Mouse (Mus musculus) layer of hippocampus, postnatal 10 days (tissue): ENCODE data around the gene Cep89. TPM values are rescaled to one million over a fixed set of nuclear protein-coding genes. Genes with fewer than 3 reads are reported as not detected.

Experiments
- DNase-seq, 2 experiments: peaks; one replicate each; pipeline ENCODE4 v3.0.0; 2021; ENCODE audit warnings: low spot score in 2 of 2
- total RNA-seq, 2 experiments: library from RNA; stranded (reverse); gene quantifications; 2 replicates each; pipeline ENCODE4 v1.2.3; 2021

Cep89 gene
- total RNA-seq, 2 experiments from 2014 or later = 24.5 to 25.7 TPM

DNA sequence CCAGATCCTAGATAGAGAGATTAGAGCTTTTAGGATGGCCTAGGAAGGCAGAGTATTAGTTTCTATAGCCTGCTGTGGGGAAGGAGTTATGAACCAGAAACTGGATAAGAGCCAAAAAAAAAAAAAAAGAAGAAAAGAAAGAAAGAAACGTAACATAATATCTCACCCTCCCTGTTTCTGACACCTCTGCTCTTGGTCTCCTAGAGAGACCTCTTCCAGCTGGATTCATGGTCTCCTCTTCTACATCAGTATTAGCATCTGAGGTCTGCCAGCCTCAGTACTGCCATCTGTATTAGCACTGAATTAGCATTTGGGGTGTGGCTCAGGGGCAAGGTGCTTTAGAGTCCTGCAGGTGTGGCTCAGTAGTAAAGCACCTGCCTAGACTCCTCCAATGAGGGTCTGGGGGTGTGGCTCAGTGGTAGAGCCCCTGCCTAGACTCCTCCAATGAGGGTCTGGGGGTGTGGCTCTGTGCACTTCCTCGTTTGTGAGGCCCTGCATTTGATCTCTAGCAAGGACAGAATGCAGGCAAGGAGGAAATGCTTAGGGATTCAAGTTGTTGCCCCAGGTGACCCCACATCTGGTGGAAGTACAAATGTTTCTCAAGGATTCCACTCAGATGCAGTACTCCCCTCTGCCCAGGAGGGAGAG lies 14.0 kb upstream of the Cep89 start:
- DNase-seq = no peak

DNA sequence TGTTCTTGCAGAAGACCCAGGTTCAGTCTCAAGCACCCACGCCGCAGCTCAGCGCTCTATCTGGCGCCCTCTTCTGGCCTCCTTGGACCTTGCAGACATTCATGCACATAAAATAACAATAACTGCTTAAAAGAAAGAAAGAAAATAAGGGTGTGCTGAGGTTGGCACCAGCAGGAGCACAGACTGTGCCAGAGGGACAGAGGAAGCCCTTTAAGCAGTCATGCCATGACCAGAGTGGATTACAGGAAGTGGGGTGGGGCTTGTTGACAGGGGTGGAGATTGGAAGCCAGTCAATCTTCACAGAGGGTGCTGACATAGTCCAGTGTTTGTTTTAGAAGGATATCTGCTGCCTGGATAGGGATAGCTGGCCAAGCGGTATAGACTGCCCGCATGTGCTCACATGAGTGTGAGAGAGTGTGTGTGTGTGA lies 10.3 kb upstream of the Cep89 start:
- DNase-seq = no peak

DNA sequence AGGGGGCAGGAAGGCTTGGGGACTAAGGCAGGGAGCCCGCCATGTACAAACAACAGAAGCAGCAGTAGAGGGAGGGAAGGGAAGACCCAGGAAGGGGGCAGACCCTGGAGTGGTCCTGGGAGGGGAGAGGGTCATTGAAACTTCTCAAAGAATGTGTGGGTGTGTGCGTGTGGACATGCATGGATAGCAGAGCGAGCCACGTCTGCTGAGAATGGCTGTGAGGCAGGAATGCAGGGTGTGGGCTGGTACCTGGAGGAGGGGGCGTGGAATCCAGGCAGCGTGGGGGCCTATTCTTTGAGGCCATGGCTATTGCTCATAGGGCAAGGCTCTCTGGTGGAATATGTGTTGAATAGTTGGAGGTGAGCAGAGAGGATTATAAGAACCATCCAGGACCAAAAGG lies 8.1 kb upstream of the Cep89 start:
- DNase-seq = no peak

DNA sequence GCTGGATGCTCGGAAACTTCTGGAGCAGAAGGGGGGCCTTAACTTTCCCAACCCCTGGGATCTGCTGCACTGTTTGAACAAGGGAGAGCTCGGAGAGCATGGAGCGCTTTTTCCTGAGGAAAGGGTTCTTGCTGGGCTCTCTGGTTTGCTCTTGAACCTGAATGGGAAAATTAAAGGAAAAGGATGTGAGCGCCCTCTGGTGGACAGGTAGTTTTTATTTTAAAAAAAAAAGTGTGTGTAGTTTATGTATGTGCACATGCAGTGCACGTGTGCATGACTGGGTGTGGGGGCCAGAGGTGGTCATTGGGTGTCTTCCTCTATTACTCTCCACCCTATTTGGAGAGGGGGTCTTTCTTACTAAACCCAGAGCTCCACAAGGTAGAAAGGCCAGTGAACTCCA lies 3.9 kb upstream of the Cep89 start:
- DNase-seq = peak in 1 of 2 experiments; percentile 39

DNA sequence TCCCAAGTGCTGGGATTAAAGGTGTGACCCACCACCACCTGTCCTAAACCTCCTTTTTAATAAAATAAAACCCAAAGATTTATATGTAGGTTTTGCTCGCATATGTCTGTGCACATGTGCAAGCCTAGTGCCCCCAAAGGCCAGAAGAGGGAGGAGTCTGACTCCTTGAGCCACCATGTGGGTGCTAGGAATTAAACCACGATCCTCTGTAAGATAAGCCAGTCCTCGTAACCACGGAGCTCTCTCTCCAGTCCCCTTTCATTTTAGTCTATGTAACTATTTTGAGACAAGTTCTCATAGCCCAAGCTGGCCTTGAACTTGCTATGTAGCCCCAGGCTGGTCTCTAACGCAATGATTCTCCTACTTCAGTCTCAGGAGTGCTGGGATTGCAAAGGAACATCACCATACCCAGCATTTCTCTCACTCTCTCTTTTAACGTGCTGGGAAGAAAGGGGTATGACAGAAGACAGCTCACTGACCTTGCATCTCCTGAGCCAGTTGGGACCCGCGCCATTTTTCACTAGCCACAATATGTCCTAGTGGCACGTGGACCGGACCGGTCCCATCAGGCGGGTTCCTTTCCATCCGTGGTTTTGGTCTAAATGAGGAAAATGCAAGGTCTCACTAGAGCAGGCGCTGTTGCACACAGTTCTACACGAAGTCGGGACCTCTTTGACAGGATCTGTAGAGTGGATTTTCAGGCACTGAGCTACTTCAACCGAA lies 940 bp upstream of the Cep89 start:
- DNase-seq = peak in 1 of 2 experiments; percentile 31

DNA sequence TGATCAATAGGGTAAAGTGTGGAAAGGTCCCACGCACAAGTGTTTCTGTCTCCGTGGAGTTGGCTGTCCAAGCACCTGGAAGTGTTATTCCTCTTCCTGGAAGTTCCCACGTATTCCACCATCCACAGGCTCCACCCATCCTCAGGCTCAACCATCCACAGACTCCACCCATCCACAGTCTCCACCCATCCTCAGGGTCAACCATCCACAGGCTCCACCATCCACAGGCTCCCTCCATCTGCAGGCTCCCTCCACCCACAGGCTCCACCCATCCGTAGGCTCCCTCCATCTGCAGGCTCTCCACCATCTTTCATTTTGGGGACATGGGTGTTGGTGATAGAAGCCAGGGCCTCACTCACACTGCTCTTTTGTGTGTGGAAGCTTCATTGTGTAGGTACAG lies 4.3 kb downstream of the Cep89 start:
- no peak for DNase-seq

DNA sequence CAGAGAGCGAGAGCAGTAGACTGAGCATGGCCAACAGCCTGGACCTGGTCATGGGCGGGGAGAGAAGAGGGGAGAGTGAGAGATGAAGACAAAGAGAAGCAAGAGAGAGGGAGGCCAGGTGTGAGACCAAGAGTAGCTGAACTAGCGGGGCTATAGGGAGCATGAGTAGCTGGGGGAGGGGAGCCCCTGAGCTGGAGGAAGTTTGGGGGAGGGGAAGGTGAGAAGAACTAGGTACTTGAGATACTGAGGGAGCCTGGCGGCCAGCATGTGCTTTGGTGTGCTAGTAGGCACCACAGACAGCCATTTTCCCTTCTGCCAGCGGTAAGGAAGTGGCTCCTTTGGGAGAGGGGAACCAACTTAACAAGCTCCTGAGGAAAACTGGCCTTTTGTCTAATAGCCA lies 18.4 kb downstream of the Cep89 start:
- no peak for DNase-seq

DNA sequence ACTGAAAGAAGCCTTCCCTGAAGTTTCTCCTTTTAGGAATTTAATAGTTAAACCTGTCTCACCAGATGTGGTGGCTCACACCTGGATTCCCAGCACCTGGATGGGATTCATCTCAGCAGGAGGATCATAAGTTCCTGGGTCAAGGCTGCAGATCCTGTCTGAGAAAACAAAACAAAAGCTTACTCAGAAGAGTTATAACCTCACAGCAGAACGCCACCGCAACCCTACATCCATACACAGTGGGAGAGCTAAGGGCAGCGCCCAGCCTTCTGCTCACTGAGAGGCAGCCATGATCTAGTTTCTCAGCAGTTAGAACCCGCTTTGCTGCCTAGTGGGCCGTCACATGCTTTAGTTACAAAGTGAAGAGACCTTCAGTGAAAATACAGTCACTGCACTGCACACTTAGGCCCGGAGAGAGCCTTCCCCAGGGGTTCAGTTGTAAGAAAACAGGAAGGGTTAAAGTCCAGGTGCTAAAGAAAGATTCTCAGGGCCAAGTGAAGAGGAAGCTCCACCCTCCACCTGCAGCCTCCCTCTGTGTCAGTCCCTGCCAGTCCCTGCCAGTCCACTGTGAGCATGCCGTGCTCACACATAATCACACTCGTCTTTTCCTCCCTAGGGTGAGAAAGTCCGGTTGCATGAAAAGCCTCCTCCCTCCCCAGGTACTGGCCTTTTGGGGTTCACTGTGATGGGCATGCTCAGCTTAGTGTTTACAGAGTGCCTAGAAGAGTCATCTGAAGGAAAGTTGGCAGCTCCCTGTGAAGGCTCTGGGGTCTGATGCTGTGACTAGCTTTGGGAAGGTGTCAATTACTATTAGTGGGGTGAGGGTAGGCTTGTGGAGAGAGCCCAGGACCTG lies 19.2 kb downstream of the Cep89 start:
- no peak for DNase-seq

DNA sequence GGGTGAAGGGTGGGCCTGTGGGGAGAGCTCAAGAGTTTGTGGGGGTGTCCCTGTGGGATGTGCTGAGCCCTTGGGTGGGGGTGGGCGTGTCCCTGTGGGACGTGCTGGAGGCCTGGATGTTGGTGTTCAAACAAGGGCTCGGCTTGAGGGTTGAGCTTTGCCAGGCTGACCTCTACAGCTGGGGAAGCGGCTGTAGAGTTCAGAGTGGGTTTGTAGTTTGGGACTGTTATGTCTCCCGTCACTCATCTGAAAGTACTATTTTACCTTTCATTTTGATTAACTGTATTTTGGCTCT lies 19.8 kb downstream of the Cep89 start:
- DNase-seq = no peak

DNA sequence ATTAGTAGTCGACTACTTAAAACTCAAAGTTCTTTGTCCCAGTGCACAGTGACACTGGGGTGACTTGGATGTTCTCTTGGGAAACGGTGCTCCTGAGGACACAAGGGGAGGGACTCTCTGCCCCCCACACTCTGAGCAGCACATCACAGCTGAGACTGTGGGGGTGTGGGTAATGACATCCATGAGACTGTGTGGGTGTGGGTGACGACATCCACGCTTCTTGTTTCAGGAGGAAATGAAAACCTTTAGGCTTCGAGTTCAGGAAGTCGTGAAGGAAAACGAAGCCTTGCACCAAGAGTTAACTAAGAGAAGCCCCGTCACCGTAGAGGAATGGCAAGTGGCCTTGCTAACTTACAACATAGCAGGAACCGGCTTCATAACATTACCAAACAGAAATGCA lies 26.2 kb downstream of the Cep89 start:
- no peak for DNase-seq

DNA sequence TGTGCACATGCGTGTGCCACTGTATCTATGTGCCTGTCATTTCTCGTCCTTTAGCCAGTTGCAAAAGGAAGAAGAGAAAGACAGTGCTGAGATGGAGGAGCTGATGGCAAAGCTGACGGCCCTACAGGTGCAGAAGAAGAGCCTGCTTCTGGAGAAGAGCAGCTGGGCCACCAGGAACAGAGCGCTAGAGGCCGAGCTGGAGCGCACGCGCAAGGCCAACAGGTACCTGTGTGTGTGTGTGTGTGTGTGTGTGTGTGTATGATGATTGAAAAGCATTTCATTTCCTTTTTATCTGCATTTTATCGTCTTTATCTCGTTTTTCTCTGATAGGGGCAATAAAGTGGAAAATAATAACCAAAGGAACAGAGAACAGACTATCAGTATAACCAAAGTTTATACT lies 31.3 kb downstream of the Cep89 start:
- no peak for DNase-seq

DNA sequence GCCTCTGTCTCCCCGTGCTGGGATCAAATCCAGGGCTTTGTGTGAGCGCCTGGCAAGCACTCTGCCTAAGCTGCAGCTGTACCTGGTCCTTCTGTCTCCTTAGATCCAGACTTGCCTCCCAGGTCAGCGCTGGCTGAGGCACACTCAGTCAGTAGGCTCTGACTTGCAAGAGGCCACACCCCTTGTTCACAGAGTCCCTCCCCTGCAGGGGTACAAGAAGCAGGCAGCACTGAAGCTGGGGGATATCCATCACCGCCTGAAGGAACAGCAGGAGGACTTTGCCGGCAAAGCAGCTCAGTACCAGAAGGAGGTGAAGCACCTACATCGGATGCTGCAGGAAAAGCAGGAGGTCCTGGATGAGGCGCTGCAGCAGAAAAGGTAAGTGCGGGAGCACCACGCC lies 38.4 kb downstream of the Cep89 start:
- DNase-seq = no peak

DNA sequence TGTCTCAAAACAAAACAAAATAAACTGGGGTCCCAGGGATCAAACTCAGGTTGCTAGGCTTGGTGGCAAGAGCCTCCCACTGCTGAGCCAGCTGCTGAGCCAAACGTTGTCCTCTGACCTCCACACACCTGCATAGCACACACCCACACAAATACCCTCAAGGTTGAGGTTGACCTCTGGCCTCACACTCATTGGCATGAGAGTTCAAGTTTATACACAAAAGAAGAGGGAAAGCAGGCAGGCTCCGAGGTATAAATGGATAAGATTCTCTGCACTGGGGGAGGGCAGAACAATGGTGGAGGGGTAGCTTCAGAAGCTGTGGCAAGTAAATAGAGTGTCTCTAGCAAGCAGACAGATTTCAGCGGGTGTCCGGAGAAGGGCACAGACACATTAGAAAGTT lies 50.7 kb downstream of the Cep89 start:
- DNase-seq = no peak

DNA sequence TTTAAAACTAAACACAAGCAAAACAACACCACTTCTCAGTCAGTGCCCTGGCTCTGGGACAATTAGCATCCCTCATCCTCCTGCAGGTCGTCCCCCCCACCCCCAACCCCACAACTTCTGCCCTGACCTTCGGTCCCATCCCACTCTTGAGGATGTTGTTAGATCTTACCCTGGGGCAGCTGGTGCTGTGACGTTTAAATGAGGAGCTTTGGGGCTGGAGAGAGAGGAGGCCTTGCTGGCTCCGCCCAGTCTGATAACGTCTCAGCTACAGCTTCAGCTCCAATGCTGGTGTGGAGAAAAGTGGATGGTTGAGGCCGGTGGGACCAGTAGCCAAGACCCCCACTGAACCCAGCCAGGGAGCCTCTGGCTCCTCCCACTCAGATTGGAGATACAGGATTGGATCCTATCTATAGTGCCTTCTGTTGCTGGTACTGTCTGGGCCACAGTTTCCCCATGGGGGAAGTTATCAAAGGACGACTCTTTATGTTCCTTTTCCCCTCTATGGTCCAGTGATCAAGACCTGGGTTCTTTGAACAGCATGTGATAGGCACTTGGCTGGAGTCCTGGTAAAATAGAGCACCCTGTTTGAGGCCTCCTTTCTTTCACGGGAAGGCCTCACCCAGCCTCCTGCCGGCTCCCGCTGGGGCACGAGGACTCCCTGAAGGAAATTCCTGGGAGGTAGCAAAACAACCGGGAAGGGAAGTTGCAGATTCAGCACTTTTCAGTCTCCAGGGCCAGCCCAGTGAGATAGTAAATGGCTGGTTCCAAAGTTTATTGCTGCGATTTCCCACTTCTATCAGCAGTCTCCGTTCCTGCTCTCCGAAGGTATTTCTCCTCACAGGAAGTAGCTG lies 51.4 kb downstream of the Cep89 start, which contains the start of gene Slc7a9:
Gene Slc7a9 (plus strand): TSS at position 801 of the 851 bp plus-strand sequence.
- no peak for DNase-seq

DNA sequence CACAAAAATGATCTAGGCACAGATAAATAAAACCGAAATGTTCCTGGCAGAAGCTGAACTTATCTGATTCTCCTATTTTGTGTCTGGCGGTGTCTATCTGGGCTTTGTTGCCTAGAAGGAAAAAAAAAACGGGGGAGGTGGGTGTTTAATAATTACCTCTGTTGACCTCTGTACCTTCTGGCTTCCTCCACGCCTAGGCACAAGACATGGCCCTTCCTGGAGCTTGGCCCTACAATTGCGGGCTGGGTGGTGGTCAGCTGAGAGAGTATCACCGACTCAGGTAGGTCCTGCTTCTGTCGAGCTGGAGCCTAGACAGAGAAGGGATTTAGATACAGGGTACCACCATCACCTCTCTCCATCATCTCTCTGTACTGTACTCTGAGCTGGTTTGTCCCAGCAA lies 52.0 kb downstream of the Cep89 start:
- no peak for DNase-seq

DNA sequence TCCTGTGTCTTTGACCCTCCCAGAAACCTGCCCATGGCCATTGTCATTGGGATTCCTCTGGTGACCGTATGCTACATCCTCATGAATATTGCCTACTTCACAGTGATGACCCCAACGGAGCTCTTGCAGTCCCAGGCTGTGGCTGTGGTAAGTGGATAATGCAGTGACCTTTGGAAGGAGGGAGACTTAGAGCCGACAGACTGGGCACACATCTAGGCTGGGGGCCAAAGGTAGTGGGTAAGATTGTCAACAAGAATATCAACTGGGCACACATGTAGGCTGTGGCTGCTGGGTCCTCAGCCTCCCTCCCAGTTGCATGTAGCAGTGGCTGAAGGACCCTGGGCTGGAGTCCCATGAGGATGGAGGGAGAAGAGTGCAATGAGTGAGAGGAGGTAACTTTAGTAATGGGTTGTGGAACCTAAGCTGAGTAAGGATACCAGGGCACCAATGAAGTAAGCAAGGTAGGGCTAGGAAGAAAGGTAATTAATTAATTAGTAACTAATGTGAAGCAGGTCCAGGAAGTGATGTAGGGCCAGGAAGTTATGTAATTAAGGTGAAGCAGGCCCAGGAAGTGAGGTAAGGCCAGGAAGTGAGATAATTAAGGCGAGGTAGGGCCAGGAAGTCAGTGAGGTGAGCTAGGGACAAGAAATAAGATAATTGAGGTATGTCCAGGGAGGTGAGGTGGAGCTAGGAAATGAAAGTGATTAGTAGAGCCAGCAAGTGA lies 59.4 kb downstream of the Cep89 start:
- DNase-seq = no peak

DNA sequence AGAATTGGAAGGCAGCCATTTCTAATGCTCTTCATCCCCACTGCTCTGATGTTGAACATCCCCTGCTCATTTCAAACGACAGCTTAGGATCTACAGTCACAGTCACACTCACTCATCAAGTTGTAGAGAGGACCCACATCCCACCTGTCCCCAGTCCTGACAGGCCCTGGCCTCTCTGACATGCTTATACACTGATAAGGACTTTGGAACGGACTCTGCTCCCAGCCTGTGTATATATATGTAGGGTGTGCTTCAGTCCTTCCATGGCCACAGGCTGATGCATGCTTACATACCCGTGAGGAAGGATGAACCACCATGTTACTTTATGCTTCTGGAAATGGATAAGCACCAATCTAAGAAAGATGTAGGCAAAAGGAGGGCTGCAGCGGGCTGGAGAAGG lies 64.1 kb downstream of the Cep89 start:
- no peak for DNase-seq

DNA sequence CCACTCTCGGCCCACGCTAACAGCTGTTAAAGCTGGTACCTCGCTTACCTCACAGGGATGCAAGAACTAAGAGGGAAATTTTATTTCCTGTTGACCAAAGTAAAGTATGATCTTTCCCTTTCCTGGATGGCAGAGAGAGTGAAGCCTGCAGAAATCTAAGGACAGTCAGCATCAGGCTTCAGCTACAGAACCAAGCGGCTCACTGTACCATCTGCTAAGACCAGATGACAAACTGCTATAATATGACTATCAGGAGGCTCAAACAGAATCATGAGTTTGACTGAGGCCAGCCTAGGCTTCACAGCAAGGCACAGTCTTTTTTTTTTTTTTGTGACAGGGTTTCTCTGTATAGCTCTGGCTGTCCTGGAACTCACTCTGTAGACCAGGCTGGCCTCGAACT lies 68.2 kb downstream of the Cep89 start:
- DNase-seq = no peak

DNA sequence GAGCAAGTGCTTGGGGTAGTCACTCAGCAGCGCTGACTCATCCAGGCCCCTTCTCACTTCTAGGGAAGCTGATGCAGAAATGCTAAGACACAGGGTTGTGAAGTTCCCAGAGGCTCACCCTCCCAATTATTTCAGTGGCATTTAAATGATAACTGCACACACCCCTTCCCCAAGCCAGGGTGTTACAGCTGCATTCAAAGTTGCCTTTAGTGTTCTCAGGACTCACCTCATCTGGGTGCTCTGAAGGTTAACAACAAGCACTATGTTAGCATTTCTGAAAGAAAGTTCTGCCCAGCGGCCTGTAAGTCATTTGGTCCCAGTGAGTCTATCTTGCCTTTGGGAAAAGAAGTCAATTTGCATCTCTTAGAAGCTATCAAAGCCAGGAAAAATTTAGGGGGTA lies 71.0 kb downstream of the Cep89 start:
- no peak for DNase-seq

DNA sequence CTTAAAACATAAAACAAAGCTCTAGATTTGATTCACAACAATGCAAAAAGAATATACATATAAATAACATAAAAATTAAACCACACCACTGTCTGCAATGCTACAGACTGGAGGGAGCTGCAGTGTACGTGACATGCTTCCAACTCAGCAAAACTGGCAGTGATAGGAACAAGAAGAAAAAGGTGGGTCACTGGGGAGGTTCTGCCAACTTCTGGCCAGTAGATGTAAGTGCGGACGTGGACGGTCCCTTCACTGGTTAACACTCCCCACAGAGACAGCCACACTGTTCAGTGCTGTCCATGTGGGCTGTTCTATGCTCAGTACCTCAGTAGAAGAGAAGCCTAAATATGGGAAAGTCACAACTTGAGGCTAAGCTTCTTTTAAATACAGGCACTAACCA lies 74.0 kb downstream of the Cep89 start:
- no peak for DNase-seq

DNA sequence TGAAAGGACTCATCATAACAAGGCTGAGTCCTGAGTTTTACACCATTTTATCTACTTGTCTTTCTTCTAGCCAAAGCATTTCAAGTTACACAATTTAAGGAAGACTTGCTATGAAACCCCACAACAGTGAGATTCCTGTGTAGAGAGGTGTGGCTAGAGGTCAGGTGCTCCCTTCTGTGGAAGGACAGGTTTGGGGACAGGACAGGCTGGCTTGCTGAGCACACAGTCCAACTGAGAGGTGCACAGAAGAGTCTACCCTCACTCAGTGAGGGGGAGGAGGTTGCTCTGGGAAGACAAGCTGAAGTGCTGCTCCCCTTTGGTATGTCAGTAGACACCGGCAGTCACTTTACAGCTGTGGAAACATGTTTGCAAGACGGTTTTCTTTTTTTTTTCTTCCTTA lies 79.6 kb downstream of the Cep89 start:
- no peak for DNase-seq
